Mouse (Mus musculus) embryonic fibroblast, embryonic 13.5 days (primary cell): Measurements from ENCODE around the gene Invs. TPM values are rescaled to one million over a fixed set of nuclear protein-coding genes. Genes with fewer than 3 reads are reported as not detected.
A peak's percentile ranks its signal among the peaks of the same experiment; 100 is the strongest.

Experiments
- H3K27ac ChIP-seq: 2 replicates; pipeline ENCODE4 v1.5.1; 2012; ENCODE audit warnings: low read length, control low read depth, inconsistent platforms; ENCODE audit not compliant: insufficient read depth
- H3K4me1 ChIP-seq: 2 replicates; pipeline ENCODE4 v1.6.1; 2011; ENCODE audit warnings: low read length; ENCODE audit not compliant: control insufficient read depth, insufficient read depth
- H3K4me3 ChIP-seq: 2 replicates; pipeline ENCODE4 v1.5.1; 2011; ENCODE audit warnings: mild to moderate bottlenecking, control low read depth, low read length; ENCODE audit not compliant: insufficient read depth
- CTCF ChIP-seq: IDR thresholded peaks from 2 replicates; pipeline ENCODE4 v1.5.1; 2011; ENCODE audit warnings: mild to moderate bottlenecking, control low read depth, low read length, moderate library complexity, borderline replicate concordance; ENCODE audit not compliant: insufficient read depth
- POLR2A ChIP-seq: IDR thresholded peaks from 2 replicates; pipeline ENCODE4 v1.6.1; 2011; ENCODE audit warnings: low read depth, mild to moderate bottlenecking, control low read depth, low read length, moderate library complexity
- polyA plus RNA-seq: library from polyadenylated mRNA; stranded (reverse); fragments of >200 nt; gene quantifications from 2 replicates; pipeline ENCODE4 v1.2.4, GENCODE M21; 2011; ENCODE audit warnings: low read depth; ENCODE audit not compliant: missing spikeins, insufficient read length

Gene Invs
- polyA plus RNA-seq, 1 experiment, result 14.8 TPM

GRCm38 (mm10) chr4:48270532-48270931 is 9.0 kb upstream of the Invs start:
- Histone ChIP-seq H3K4me1 (no peaks in the 10 kb centered on the region), H3K4me3 (no peak overlapping the region), H3K27ac (no peak overlapping the region)
- TF ChIP-seq POLR2A, result no peak
- no peak for TF ChIP-seq CTCF

GRCm38 (mm10) chr4:48271838-48272237 is 7.7 kb upstream of the Invs start:
- no peaks in the 10 kb centered on the region for H3K4me1 ChIP-seq
- TF ChIP-seq POLR2A (no peak), CTCF (no peak)
- no peak overlapping the region for H3K27ac ChIP-seq

GRCm38 (mm10) chr4:48273119-48273829 is 6.3 kb upstream of the Invs start:
- Histone ChIP-seq H3K27ac (no peak overlapping the region), H3K4me1 (no peaks in the 10 kb centered on the region), H3K4me3 (no peak overlapping the region)
- no peak for TF ChIP-seq POLR2A
- no peak for TF ChIP-seq CTCF

More at GRCm38 (mm10) chr4:48271838-48272237, 7.7 kb upstream of the Invs start:
- H3K4me3 ChIP-seq, result no peak overlapping the region

GRCm38 (mm10) chr4:48275736-48276135 is 3.8 kb upstream of the Invs start:
- no peaks in the 10 kb centered on the region for H3K4me1 ChIP-seq
- no peak overlapping the region for H3K27ac ChIP-seq
- TF ChIP-seq CTCF (no peak), POLR2A (no peak)
- H3K4me3 ChIP-seq, result no peak overlapping the region

GRCm38 (mm10) chr4:48277011-48277410 is 2.5 kb upstream of the Invs start:
- H3K4me1 ChIP-seq, result no peaks in the 10 kb centered on the region
- no peak overlapping the region for H3K4me3 ChIP-seq
- no peak overlapping the region for H3K27ac ChIP-seq
- TF ChIP-seq CTCF (no peak), POLR2A (no peak)

GRCm38 (mm10) chr4:48278757-48279497 is 633 bp upstream of the Invs start:
- Histone ChIP-seq H3K4me3 (peak overlapping the region; percentile 77), H3K4me1 (no peaks in the 10 kb centered on the region), H3K27ac (0 out of 2 replicates have a peak overlapping the region, but pooled peaks have one; percentile 3)
- TF ChIP-seq POLR2A (no peak), CTCF (no peak)

GRCm38 (mm10) chr4:48281121-48281520 is 1.6 kb downstream of the Invs start:
- TF ChIP-seq POLR2A (no peak), CTCF (no peak)
- Histone ChIP-seq H3K4me1 (no peaks in the 10 kb centered on the region), H3K27ac (no peak overlapping the region), H3K4me3 (no peak overlapping the region)

- TF ChIP-seq CTCF, result no peak
- TF ChIP-seq POLR2A, result no peak
- no peaks in the 10 kb centered on the region for H3K4me1 ChIP-seq
- H3K4me3 ChIP-seq, result no peak overlapping the region
Measured at GRCm38 (mm10) chr4:48287086-48287757, 7.7 kb downstream of the Invs start.

GRCm38 (mm10) chr4:48314814-48315213 is 35.3 kb downstream of the Invs start:
- Histone ChIP-seq H3K4me3 (no peak overlapping the region), H3K4me1 (no peaks in the 10 kb centered on the region), H3K27ac (no peak overlapping the region)
- TF ChIP-seq CTCF (no peak), POLR2A (no peak)

More at GRCm38 (mm10) chr4:48287086-48287757, 7.7 kb downstream of the Invs start:
- H3K27ac ChIP-seq, result no peak overlapping the region
